Mouse (Mus musculus) induced T-regulatory cell, adult 2 months (primary cell): ENCODE measurements around the gene Snrpa1.

Experiments
- DNase-seq: peaks from one replicate; pipeline ENCODE4 v3.0.0-alpha.2; 2012; ENCODE audit warnings: low read depth

Snrpa1 gene

GRCm38 (mm10) chr7:66058703-66059102 is at the start of gene Snrpa1:
Gene Snrpa1 (plus strand): TSS chr7:66059003.
- DNase-seq, result no peak

- no peak for DNase-seq
Measured at GRCm38 (mm10) chr7:66010518-66010917, 48.3 kb upstream of the Snrpa1 start.

GRCm38 (mm10) chr7:66027747-66028146 is 31.1 kb upstream of the Snrpa1 start:
- no peak for DNase-seq

- no peak for DNase-seq
Measured at GRCm38 (mm10) chr7:66028766-66029512, 29.9 kb upstream of the Snrpa1 start.

- DNase-seq, result no peak
Measured at GRCm38 (mm10) chr7:66036809-66037208, 22.0 kb upstream of the Snrpa1 start.

GRCm38 (mm10) chr7:66038261-66038660 is 20.5 kb upstream of the Snrpa1 start:
- DNase-seq, result no peak

- no peak for DNase-seq
Measured at GRCm38 (mm10) chr7:66038730-66039129, 20.1 kb upstream of the Snrpa1 start.

- DNase-seq, result no peak
Measured at GRCm38 (mm10) chr7:66040026-66040814, 18.6 kb upstream of the Snrpa1 start.

- DNase-seq, result no peak
Measured at GRCm38 (mm10) chr7:66043552-66044459, 15.0 kb upstream of the Snrpa1 start, which contains the start of gene Gm45213. Gene Gm45213 (plus strand): TSS chr7:66043602.

GRCm38 (mm10) chr7:66044617-66045016 is 14.2 kb upstream of the Snrpa1 start:
- no peak for DNase-seq

- no peak for DNase-seq
Measured at GRCm38 (mm10) chr7:66046921-66047918, 11.6 kb upstream of the Snrpa1 start.

- DNase-seq, result no peak
Measured at GRCm38 (mm10) chr7:66047975-66048374, 10.8 kb upstream of the Snrpa1 start.

GRCm38 (mm10) chr7:66048446-66049230 is 10.2 kb upstream of the Snrpa1 start:
- DNase-seq, result no peak

GRCm38 (mm10) chr7:66053946-66054483 is 4.8 kb upstream of the Snrpa1 start:
- DNase-seq, result no peak

GRCm38 (mm10) chr7:66055356-66055755 is 3.4 kb upstream of the Snrpa1 start:
- DNase-seq, result peak; percentile 65

- peak; percentile 91 for DNase-seq
Measured at GRCm38 (mm10) chr7:66060066-66060956, 1.5 kb downstream of the Snrpa1 start.

GRCm38 (mm10) chr7:66061057-66061456 is 2.3 kb downstream of the Snrpa1 start:
- no peak for DNase-seq

GRCm38 (mm10) chr7:66076411-66076810 is 17.6 kb downstream of the Snrpa1 start:
- DNase-seq, result no peak
